Mouse (Mus musculus) MEL (cell line): ENCODE results near the gene Siglec1. TPM values are rescaled to one million over a fixed set of nuclear protein-coding genes. Genes with fewer than 3 reads are reported as not detected.

Experiments used
- DNase-seq: peaks from one replicate; pipeline ENCODE4 v3.0.0; 2011; ENCODE audit warnings: low read depth, low spot score
- H3K27ac ChIP-seq: 2 replicates; pipeline ENCODE4 v1.5.1; 2012; ENCODE audit warnings: low read depth, mild to moderate bottlenecking, control low read depth, low read length, moderate library complexity; ENCODE audit not compliant: control insufficient read depth
- H3K27me3 ChIP-seq, 2 experiments: fragments of 150-350 bp in 1 of 2; sonication (generic) in 1 of 2; 2 replicates each; pipeline ENCODE4 v1.6.1; 2012; ENCODE audit warnings: low read length in 2 of 2, mild to moderate bottlenecking in 2 of 2, improper control_type of control experiment in 1 of 2, moderate library complexity in 1 of 2; ENCODE audit not compliant: insufficient read depth in 2 of 2, control insufficient read depth in 1 of 2
- H3K36me3 ChIP-seq, 2 experiments: 2 replicates each; pipeline ENCODE4 v1.6.1; 2012 to 2014; ENCODE audit warnings: low read length in 2 of 2, improper control_type of control experiment in 1 of 2, inconsistent platforms in 1 of 2, mild to moderate bottlenecking in 1 of 2; ENCODE audit not compliant: insufficient read depth in 2 of 2, control insufficient read depth in 1 of 2
- H3K4me1 ChIP-seq, 2 experiments: fragments of 150-350 bp in 1 of 2; sonication (generic) in 1 of 2; 2 replicates each; pipeline ENCODE4 v1.6.1; 2012; ENCODE audit warnings: low read length in 2 of 2, improper control_type of control experiment in 1 of 2, mild to moderate bottlenecking in 1 of 2; ENCODE audit not compliant: insufficient read depth in 2 of 2, control insufficient read depth in 1 of 2
- H3K4me3 ChIP-seq, 2 experiments: fragments of 150-350 bp in 1 of 2; sonication (generic) in 1 of 2; 2 replicates each; pipeline ENCODE4 v1.5.1; 2012; ENCODE audit warnings: low read depth in 2 of 2, low read length in 2 of 2, mild to moderate bottlenecking in 2 of 2, moderate library complexity in 2 of 2, control low read depth in 1 of 2, improper control_type of control experiment in 1 of 2; ENCODE audit not compliant: control insufficient read depth in 1 of 2, insufficient read depth in 1 of 2
- H3K79me2 ChIP-seq: 2 replicates; pipeline ENCODE4 v1.6.1; 2012; ENCODE audit warnings: mild to moderate bottlenecking, low read length, moderate library complexity; ENCODE audit not compliant: control insufficient read depth, poor library complexity, insufficient read depth
- H3K9ac ChIP-seq: 2 replicates; pipeline ENCODE4 v1.6.1; 2012; ENCODE audit warnings: low read depth, mild to moderate bottlenecking, control low read depth, low read length, moderate library complexity; ENCODE audit not compliant: control insufficient read depth, poor library complexity, severe bottlenecking
- H3K9me3 ChIP-seq: fragments of 150-350 bp; sonication (generic); replicated peaks from 2 replicates; pipeline ENCODE4 v1.6.1; 2012; ENCODE audit warnings: mild to moderate bottlenecking, low read length, improper control_type of control experiment, moderate library complexity; ENCODE audit not compliant: insufficient read depth
- CHD1 ChIP-seq: IDR thresholded peaks from 2 replicates; pipeline ENCODE4 v1.6.1; 2012; ENCODE audit warnings: low read depth, mild to moderate bottlenecking, inconsistent platforms, low read length, improper control_type of control experiment
- E2F4 ChIP-seq: IDR thresholded peaks from 2 replicates; pipeline ENCODE4 v1.6.1; 2011; ENCODE audit warnings: low read depth, low read length, improper control_type of control experiment, borderline replicate concordance
- ELF1 ChIP-seq: IDR thresholded peaks from 2 replicates; pipeline ENCODE4 v1.6.1; 2014; ENCODE audit warnings: low read depth, mild to moderate bottlenecking, inconsistent platforms, low read length, improper control_type of control experiment, moderate library complexity
- EP300 ChIP-seq, 2 experiments: IDR thresholded peaks; 2 replicates each; pipeline ENCODE4 v1.6.1; 2011; ENCODE audit warnings: improper control_type of control experiment in 2 of 2, low read length in 2 of 2, low read depth in 1 of 2, mild to moderate bottlenecking in 1 of 2
- KAT2A ChIP-seq: conservative IDR thresholded peaks from 2 replicates; pipeline ENCODE4 v1.6.1; 2012; ENCODE audit warnings: low read depth, low read length, improper control_type of control experiment, inconsistent platforms
- MAFK ChIP-seq: IDR thresholded peaks from 2 replicates; pipeline ENCODE4 v1.6.1; 2011; ENCODE audit warnings: low read depth, mild to moderate bottlenecking, low read length, improper control_type of control experiment, borderline replicate concordance
- MAX ChIP-seq: IDR thresholded peaks from 2 replicates; pipeline ENCODE4 v1.6.1; 2011; ENCODE audit warnings: low read length, improper control_type of control experiment
- MAZ ChIP-seq: IDR thresholded peaks from 2 replicates; pipeline ENCODE4 v1.6.1; 2012; ENCODE audit warnings: low read depth, mild to moderate bottlenecking, inconsistent platforms, low read length, improper control_type of control experiment
- MEF2A ChIP-seq: IDR thresholded peaks from 2 replicates; pipeline ENCODE4 v1.6.1; 2014; ENCODE audit warnings: low read depth, mild to moderate bottlenecking, inconsistent platforms, low read length, improper control_type of control experiment; ENCODE audit not compliant: poor library complexity, insufficient replicate concordance, severe bottlenecking; ENCODE audit errors: extremely low read depth
- MYB ChIP-seq: IDR thresholded peaks from 2 replicates; pipeline ENCODE4 v1.6.1; 2011; ENCODE audit warnings: mild to moderate bottlenecking, low read depth, low read length, improper control_type of control experiment
- MYC ChIP-seq: IDR thresholded peaks from 2 replicates; pipeline ENCODE4 v1.6.1; 2011; ENCODE audit warnings: low read depth, mild to moderate bottlenecking, low read length, improper control_type of control experiment, moderate library complexity
- POLR2A ChIP-seq, 2 experiments: IDR thresholded peaks; 2 replicates each; pipeline ENCODE4 v1.6.1; 2011 to 2012; ENCODE audit warnings: low read length in 2 of 2, mild to moderate bottlenecking in 2 of 2, control low read depth in 1 of 2, improper control_type of control experiment in 1 of 2, low read depth in 1 of 2, moderate library complexity in 1 of 2; ENCODE audit not compliant: control insufficient read depth in 1 of 2, insufficient read depth in 1 of 2, poor library complexity in 1 of 2
- POLR2AphosphoS2 ChIP-seq: IDR thresholded peaks from 2 replicates; pipeline ENCODE4 v1.6.1; 2011; ENCODE audit warnings: low read length, improper control_type of control experiment
- POLR2AphosphoS5 ChIP-seq: IDR thresholded peaks from 2 replicates; pipeline ENCODE4 v1.6.1; 2012; ENCODE audit warnings: low read depth, borderline replicate concordance, mild to moderate bottlenecking, inconsistent platforms, low read length, moderate library complexity, mixed read lengths
- RCOR1 ChIP-seq: IDR thresholded peaks from 2 replicates; pipeline ENCODE4 v1.6.1; 2012; ENCODE audit warnings: low read depth, mild to moderate bottlenecking, inconsistent platforms, low read length, improper control_type of control experiment
- SIN3A ChIP-seq: IDR thresholded peaks from 2 replicates; pipeline ENCODE4 v1.6.1; 2012; ENCODE audit warnings: low read length, improper control_type of control experiment, inconsistent platforms
- TBP ChIP-seq: IDR thresholded peaks from 2 replicates; pipeline ENCODE4 v1.8.0; 2011; ENCODE audit warnings: low read depth, low read length, improper control_type of control experiment
- UBTF ChIP-seq: IDR thresholded peaks from 2 replicates; pipeline ENCODE4 v1.6.1; 2012; ENCODE audit warnings: low read depth, mild to moderate bottlenecking, inconsistent platforms, low read length, improper control_type of control experiment, moderate library complexity, borderline replicate concordance; ENCODE audit not compliant: insufficient read depth
- USF1 ChIP-seq: IDR thresholded peaks from 2 replicates; pipeline ENCODE4 v1.6.1; 2014; ENCODE audit warnings: low read depth, mild to moderate bottlenecking, inconsistent platforms, low read length, improper control_type of control experiment, moderate library complexity
- USF2 ChIP-seq, 2 experiments: IDR thresholded peaks; 2 replicates each; pipeline ENCODE4 v1.6.1; 2011 to 2012; ENCODE audit warnings: improper control_type of control experiment in 2 of 2, low read length in 2 of 2, borderline replicate concordance in 1 of 2, inconsistent platforms in 1 of 2, low read depth in 1 of 2, mild to moderate bottlenecking in 1 of 2; ENCODE audit not compliant: insufficient read depth in 1 of 2
- ZC3H11A ChIP-seq: IDR thresholded peaks from 2 replicates; pipeline ENCODE4 v1.6.1; 2012; ENCODE audit warnings: low read depth, mild to moderate bottlenecking, inconsistent platforms, low read length, improper control_type of control experiment
- ZKSCAN1 ChIP-seq: IDR thresholded peaks from 2 replicates; pipeline ENCODE4 v1.6.1; 2012; ENCODE audit warnings: low read depth, mild to moderate bottlenecking, inconsistent platforms, low read length, improper control_type of control experiment, moderate library complexity
- ZMIZ1 ChIP-seq: IDR thresholded peaks from 2 replicates; pipeline ENCODE4 v1.6.1; 2012; ENCODE audit warnings: low read depth, mild to moderate bottlenecking, inconsistent platforms, low read length, improper control_type of control experiment, moderate library complexity
- ZNF384 ChIP-seq: IDR thresholded peaks from 2 replicates; pipeline ENCODE4 v1.6.1; 2012; ENCODE audit warnings: low read depth, mild to moderate bottlenecking, inconsistent platforms, low read length, improper control_type of control experiment
- polyA plus RNA-seq, 2 experiments: library from polyadenylated mRNA; stranded (reverse) in 1 of 2; unstranded in 1 of 2; fragments of >175 nt in 1 of 2; fragments of >200 nt in 1 of 2; gene quantifications; 2 replicates each; pipeline versions ENCODE4 v1.2.1 to v1.2.4; 2012; ENCODE audit warnings: low replicate concordance in 2 of 2, low read depth in 1 of 2; ENCODE audit not compliant: insufficient read length in 2 of 2, insufficient read depth in 1 of 2, missing spikeins in 1 of 2
- total RNA-seq: library from RNA; depleted of rRNA; stranded (reverse); fragments of 300-350 nt; gene quantifications from 2 replicates; pipeline ENCODE4 v1.2.3, GENCODE M21; 2012

Siglec1 gene
- total and polyA plus RNA-seq, 3 experiments: 0.04 to 0.07 TPM; not detected in 1

DNA sequence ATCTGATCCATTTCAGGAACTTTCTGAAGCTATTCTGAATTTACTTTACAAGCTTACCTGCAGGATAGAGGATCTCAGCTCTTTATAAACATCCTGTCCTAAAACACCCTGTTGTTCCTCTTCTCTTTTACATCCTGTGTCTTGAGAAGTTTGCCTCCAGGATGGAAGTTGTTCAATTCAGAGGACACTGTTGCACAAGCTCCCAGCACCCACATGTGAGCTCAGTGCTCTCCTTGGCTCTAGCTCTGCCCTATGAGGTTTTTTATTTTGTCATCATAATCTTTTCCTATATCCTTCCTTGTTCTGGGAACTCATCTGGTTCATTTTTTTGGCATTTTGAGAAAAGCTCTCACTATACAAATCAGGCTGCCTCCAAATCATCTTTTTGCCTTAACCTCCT, 49.8 kb downstream of the Siglec1 start:
- Histone ChIP-seq H3K79me2 (no peaks in the 10 kb centered on the region), H3K9ac (no peak overlapping the region), H3K9me3 (no peaks in the 10 kb centered on the region), H3K4me3 (no peak overlapping the region), H3K36me3 (no peaks in the 10 kb centered on the region), H3K27ac (no peak overlapping the region), H3K4me1 (no peaks in the 10 kb centered on the region), H3K27me3 (no peaks in the 10 kb centered on the region)
- DNase-seq: no peak
- TF ChIP-seq KAT2A (no peak), MAZ (no peak), RCOR1 (no peak), ZMIZ1 (no peak), TBP (no peak), ZKSCAN1 (no peak), POLR2AphosphoS5 (no peak), MAX (no peak), UBTF (no peak), USF1 (no peak), POLR2A (IDR thresholded peaks at IDR 0.05; ENCODE audit: control insufficient read depth in 1 of 2, insufficient read depth in 1 of 2, low read depth in 1 of 2, low read length in 2 of 2, poor library complexity in 1 of 2) (no peak), MEF2A (no peak), POLR2AphosphoS2 (no peak), USF2 (IDR thresholded peaks at IDR 0.05; ENCODE audit: borderline replicate concordance in 1 of 2, insufficient read depth in 1 of 2, low read depth in 1 of 2, low read length in 2 of 2) (no peak), MAFK (no peak), EP300 (IDR thresholded peaks at IDR 0.05; ENCODE audit: low read depth in 1 of 2, low read length in 2 of 2) (no peak), SIN3A (no peak), ZC3H11A (no peak)

DNA sequence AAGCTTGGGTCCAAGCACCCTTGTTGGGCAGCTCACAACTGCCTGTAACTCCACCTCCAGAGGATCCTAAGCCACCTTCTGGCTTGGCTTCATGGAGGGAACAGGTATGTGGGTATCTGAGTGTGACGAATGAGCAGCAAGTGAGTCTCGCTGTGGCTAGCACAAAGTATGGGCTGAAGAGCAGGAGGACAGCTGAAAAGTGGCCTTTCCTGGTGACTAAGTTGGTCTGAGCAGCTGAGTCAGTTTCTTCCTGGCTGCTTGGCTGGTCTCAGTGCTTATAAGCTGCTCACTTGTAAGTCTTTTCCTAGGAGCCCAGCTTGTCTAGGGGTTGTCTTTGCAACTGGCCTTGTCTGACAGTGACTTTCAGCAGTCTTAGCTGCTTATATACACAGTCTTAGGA, 50.2 kb downstream of the Siglec1 start:
- Histone ChIP-seq H3K4me3 (no peak overlapping the region), H3K79me2 (no peaks in the 10 kb centered on the region), H3K27me3 (no peaks in the 10 kb centered on the region), H3K9ac (no peak overlapping the region), H3K4me1 (no peaks in the 10 kb centered on the region), H3K36me3 (no peaks in the 10 kb centered on the region), H3K27ac (no peak overlapping the region), H3K9me3 (no peaks in the 10 kb centered on the region)
- TF ChIP-seq POLR2AphosphoS5 (no peak), MYB (no peak), ZNF384 (no peak), CHD1 (no peak), USF2 (IDR thresholded peaks at IDR 0.05; ENCODE audit: borderline replicate concordance in 1 of 2, insufficient read depth in 1 of 2, low read depth in 1 of 2, low read length in 2 of 2) (no peak), ELF1 (no peak), MAZ (no peak), E2F4 (no peak), MYC (no peak)
- no peak for DNase-seq
